Comparison of ENCODE assay signal across 12 mouse cellular contexts in the genomic region with DNA sequence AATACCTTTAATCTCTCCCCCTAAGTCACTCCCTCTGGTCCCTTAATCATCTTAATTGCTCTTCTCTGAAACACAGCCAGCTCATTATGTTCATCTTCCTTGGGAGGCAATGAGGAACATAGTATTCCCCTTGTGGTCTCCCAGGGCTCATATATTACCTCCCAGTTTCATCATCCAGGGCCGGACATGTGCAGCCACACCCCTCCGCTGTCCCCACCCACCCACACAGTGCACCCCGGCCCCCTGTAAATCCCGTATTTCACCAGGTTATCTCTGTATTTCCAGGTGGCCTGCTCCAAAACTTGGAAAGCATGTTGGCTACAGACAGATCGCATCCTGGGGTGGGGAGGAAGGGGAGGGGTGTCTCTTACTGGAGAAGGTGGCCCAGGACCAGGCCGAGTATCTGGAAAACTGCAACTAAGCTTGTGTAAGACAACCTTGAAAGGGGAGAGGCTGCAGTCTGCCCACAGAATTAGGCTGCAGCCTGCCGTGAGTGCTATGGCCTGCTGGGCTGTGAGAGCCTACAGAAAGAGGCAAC.
DNase-seq lines count a peak whose midpoint lies in the region; ATAC-seq lines count a peak whose summit lies in the region.
"Had no signal": no experiment of that assay in that cellular context is flagged by ENCODE, and none has a peak within 500 bp of the region (broad histone marks: within the 10 kb centered on the region; RNA-seq: fewer than 3 reads in every experiment).

No protein-coding gene starts in this region.

- H3K27ac ChIP-seq in liver, embryonic 12.5 days = no peak overlapping the region
- no peak overlapping the region for H3K27ac ChIP-seq in liver, embryonic 11.5 days (ENCODE audit: low read depth, low read length)
- peak overlapping the region; percentile 52; the same call in 1 of the 2 replicates for H3K27ac ChIP-seq in stomach, embryonic 16.5 days (ENCODE audit: low read length)

- no peaks in the 10 kb centered on the region for H3K9me3 ChIP-seq in liver, embryonic 12.5 days (replicated peaks)
- no peaks in the 10 kb centered on the region for H3K9me3 ChIP-seq in liver, embryonic 11.5 days (ENCODE audit: control insufficient read depth, low read length)
- no peaks in the 10 kb centered on the region for H3K9me3 ChIP-seq in stomach, embryonic 16.5 days (replicated peaks; ENCODE audit: control insufficient read depth, low read length)

- no peak overlapping the region for H3K4me3 ChIP-seq in liver, embryonic 12.5 days
- H3K4me3 ChIP-seq in liver, embryonic 11.5 days (ENCODE audit: low read depth, low read length) = no peak overlapping the region
- H3K4me3 ChIP-seq in stomach, embryonic 16.5 days (replicated peaks; ENCODE audit: low read length) = no peak overlapping the region

- H3K9ac ChIP-seq in liver, embryonic 12.5 days = no peak overlapping the region
- no peak overlapping the region for H3K9ac ChIP-seq in liver, embryonic 11.5 days (ENCODE audit: low read depth, low read length)
- 0 out of 2 replicates have a peak overlapping the region, but pooled peaks have one; percentile 31 for H3K9ac ChIP-seq in stomach, embryonic 16.5 days (ENCODE audit: low read length)
- H3K9ac ChIP-seq: lung, embryonic 14.5 days had no signal

- no peaks in the 10 kb centered on the region for H3K36me3 ChIP-seq in liver, embryonic 12.5 days
- no peaks in the 10 kb centered on the region for H3K36me3 ChIP-seq in liver, embryonic 11.5 days (ENCODE audit: control insufficient read depth, insufficient read depth, low read length)
- no peaks in the 10 kb centered on the region for H3K36me3 ChIP-seq in stomach, embryonic 16.5 days (ENCODE audit: control insufficient read depth, insufficient read depth, low read length)

- intact Hi-C loops in gastrocnemius, postnatal 14 days (cut with DNase I; ENCODE audit: low total_unique reads) = no loop called here

- no peaks in the 10 kb centered on the region for H3K4me1 ChIP-seq in liver, embryonic 12.5 days
- H3K4me1 ChIP-seq in liver, embryonic 11.5 days (replicated peaks; ENCODE audit: control insufficient read depth, insufficient read depth, low read length) = no peaks in the 10 kb centered on the region; the same call in 1 of the 2 replicates
- peaks cover 14% of the 10 kb centered on the region for H3K4me1 ChIP-seq in stomach, embryonic 16.5 days (ENCODE audit: control insufficient read depth, insufficient read depth, low read length)

- H3K27me3 ChIP-seq in liver, embryonic 12.5 days (replicated peaks) = no peaks in the 10 kb centered on the region
- no peaks in the 10 kb centered on the region for H3K27me3 ChIP-seq in liver, embryonic 11.5 days (replicated peaks; ENCODE audit: control insufficient read depth, insufficient read depth, low read length)
- H3K27me3 ChIP-seq in stomach, embryonic 16.5 days (ENCODE audit: control insufficient read depth, insufficient read depth, low read length) = no peaks in the 10 kb centered on the region

- peak; percentile 27 for DNase-seq in gastrocnemius, adult 18-20 months (ENCODE audit: low spot score)
- no peak for DNase-seq in gastrocnemius, postnatal 14 days
- no peak for DNase-seq in liver, embryonic 11.5 days (ENCODE audit: low spot score)
- peak; percentile 90 for DNase-seq in gonadal fat pad, adult 2 months (ENCODE audit: low read depth)
- no peak for DNase-seq in cerebellum, adult 8-10 months
- DNase-seq in right cerebral cortex, postnatal 10 days (ENCODE audit: low spot score in 2 of 2) = no peak
- DNase-seq: B cell, adult 2 months; kidney, adult 8-10 months; lung, embryonic 14.5 days; right cerebral cortex, postnatal 25 days had no signal

- WGBS in liver, embryonic 12.5 days (ENCODE audit: insufficient replicate concordance) = 55% methylated on average over 7 of the region's 7 CpGs
- 49% methylated on average over 7 of the region's 7 CpGs for WGBS in liver, embryonic 11.5 days
- 38% methylated on average over 7 of the region's 7 CpGs for WGBS in stomach, embryonic 16.5 days

- peak overlapping the region; percentile 18; the same call in 1 of the 2 replicates for H3K4me2 ChIP-seq in liver, embryonic 12.5 days
- H3K4me2 ChIP-seq in liver, embryonic 11.5 days = no peak overlapping the region
- H3K4me2 ChIP-seq in stomach, embryonic 16.5 days (ENCODE audit: low read depth, low read length) = peak overlapping the region; percentile 15; the same call in 1 of the 2 replicates
- H3K4me2 ChIP-seq: lung, embryonic 14.5 days had no signal

- no peak for ATAC-seq in liver, embryonic 12.5 days
- no peak; the same call in 1 of the 2 replicates for ATAC-seq in liver, embryonic 11.5 days (replicated peaks; ENCODE audit: low FRiP score)
- peak; percentile 48; the same call in 1 of the 2 replicates for ATAC-seq in stomach, embryonic 16.5 days (ENCODE audit: insufficient read depth, low FRiP score)

Comparison
In these comparisons a context has a peak if more than half of its experiments do, and no peak if none do; other contexts are left out.
1. DNase-seq: peak in gastrocnemius, adult 18-20 months (single experiment) and gonadal fat pad, adult 2 months (single experiment); none in gastrocnemius, postnatal 14 days (single experiment), liver, embryonic 11.5 days (single experiment), cerebellum, adult 8-10 months (single experiment) and right cerebral cortex, postnatal 10 days (0 of 2).